Mouse (Mus musculus) testis, postnatal 10 days (tissue): ENCODE measurements at regions not wholly inside any gene's neighbourhood (a gene's known extent, or its start where the extent isn't known, plus 50 kb on each side); places are given as distances from the start of the nearest gene placed in this dataset.
A peak's percentile ranks its signal among the peaks of the same experiment; 100 is the strongest.

Experiments used
- DNase-seq: peaks from one replicate; pipeline ENCODE4 v3.0.0; 2021; ENCODE audit warnings: low spot score

- DNase-seq: no peak
Observed at GRCm38 (mm10) chr16:85347621-85348020, 174.1 kb upstream of the App start.

- no peak for DNase-seq
Observed at GRCm38 (mm10) chr16:85336495-85337119, 163.0 kb upstream of the App start.

GRCm38 (mm10) chr16:85333543-85333942, 160.0 kb upstream of the App start:
- peak; percentile 48 for DNase-seq

DNA sequence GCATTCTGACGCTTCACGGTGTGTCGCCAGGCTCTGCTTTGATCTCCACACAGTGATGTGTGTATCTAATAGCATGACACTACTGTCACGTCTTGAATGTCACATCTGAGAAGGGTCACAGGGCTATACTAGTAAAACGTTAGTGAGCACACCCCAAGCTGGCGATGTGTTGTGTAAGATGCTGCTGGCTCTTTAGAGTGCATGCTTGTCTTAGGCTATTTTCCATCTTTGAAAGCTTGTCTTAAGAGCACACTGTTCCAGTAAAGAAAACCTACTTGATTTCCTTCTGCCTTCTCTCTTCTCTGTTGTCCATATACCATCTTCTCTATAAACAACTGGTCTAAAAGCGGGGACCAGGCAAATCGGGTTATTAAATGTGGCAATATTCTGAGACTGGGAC, 138.5 kb upstream of the App start:
- no peak for DNase-seq

GRCm38 (mm10) chr16:85309493-85309892, 135.9 kb upstream of the App start:
- DNase-seq: no peak

DNA sequence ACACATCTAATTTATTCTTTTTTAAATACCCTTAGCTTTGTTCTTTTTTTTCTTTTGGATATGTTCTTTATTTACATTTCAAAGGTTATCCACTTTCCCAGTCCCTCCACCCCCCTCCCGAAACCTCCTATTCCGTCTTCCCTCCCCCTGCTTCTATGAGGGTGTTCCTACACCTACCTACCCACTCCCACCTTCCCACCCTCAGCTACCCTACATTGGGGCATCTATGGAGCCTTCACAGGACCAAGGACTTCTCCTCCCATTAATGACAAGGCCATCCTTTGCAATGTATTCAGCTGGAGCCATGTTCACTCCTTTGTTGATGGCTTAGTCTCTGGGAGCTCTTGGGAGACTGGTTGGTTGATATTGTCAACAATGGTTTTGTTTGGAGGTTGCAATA, 134.9 kb upstream of the App start:
- DNase-seq: no peak

GRCm38 (mm10) chr16:85307940-85308339, 134.4 kb upstream of the App start:
- DNase-seq: no peak

GRCm38 (mm10) chr16:85300092-85300853, 126.7 kb upstream of the App start:
- no peak for DNase-seq

GRCm38 (mm10) chr16:85298559-85298958, 125.0 kb upstream of the App start:
- no peak for DNase-seq

DNA sequence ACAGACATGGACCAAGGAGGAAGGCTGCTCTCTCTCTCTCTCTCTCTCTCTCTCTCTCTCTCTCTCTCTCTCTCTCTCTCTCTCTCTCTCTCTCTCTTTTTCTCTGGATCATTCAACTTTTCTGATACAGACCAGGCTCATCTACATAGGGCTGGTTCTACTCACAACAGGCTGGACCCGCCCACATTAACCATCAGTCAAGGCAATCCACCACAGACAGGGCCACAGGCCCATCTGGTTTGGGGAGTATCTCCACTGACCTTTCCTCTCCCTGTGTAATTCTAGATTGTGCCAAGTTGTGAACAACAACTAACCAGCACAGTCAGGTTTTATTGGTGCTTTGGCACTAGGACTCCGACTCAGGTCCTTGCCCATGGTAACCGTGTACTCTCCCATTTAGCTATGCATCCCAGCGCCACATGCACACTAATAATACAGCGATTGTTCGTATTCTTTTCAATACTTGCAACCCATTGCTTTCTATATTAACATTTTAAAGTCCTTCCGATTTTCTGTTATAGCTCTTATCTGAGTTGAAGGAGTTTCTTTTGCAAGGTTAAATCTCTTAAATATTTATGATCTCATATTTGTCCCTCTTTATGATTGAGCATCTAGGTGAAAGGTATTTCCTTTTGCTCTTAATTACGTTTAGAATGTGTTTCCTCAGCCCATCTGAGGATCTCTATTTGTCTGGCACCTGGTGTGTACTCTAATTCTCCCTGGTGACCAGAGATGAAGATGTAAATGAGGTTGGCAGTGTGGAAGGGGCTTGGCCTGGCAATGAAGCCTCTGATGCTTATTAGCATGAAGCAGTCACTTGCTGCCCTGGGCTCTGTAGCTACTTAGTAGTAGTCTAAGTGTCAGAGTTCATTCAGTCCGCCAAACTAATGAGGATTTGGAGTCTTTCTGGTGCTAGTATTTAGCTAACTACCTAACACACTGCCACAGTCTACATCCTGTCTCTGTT, 117.7 kb upstream of the App start:
- DNase-seq: no peak

DNA sequence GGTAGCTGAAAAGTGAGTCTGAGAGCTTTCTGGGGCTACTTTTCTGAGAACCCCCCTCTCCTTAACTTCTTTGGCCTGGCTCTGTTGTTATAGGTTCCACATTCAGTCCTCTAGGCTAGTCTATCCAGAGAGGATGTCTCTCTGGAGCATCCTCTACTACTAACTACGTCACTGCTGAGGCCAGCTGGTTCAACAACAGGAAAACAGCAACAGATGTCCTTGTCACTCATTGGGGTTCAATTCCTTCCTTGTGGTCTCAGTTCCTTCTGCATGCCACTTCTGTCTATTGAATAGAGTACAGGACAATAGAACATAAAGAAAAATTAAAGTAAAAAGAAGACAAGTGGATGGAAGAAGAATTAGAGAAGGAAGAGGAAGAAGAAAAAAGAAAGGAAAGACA, 104.3 kb upstream of the App start:
- no peak for DNase-seq

DNA sequence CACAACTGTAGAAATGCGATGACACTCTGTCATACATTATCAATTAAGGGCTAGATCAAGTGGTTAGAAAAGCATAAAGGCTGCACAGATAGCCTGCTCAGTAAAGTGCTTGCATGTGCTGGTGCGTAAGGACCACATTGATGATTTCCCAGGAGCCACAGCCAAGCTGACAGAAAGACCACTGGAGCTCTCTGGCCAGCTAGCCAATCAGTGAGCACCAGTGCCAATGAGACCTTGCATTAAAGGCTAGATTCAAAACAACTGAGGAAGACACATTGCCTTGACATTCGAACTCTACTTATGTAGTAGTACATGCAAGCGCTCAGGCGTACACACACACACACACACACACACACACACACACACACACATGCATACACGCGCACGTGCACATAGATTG, 96.1 kb upstream of the App start:
- DNase-seq: no peak

- DNase-seq: no peak
Observed at GRCm38 (mm10) chr16:85259838-85260237, 86.3 kb upstream of the App start.

DNA sequence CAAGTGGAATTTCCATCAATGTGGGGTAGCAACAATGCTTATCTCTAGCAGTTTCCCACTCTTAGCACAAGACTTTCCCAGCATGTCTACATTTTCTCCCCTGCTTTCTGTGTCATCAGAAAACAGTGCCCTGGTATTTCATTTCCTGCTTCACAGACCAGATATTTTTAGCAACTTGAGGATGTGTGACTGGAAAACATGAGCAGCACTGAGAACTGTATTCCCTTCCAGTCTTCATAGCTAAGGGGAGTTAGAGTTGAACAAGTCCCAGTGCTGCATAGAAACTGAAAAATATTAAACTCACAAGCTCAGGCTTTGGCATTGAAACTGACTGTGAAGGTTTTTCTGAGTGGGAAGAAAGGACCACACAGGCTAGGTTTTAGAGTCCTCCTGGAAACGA, 73.7 kb upstream of the App start:
- no peak for DNase-seq

GRCm38 (mm10) chr16:85233037-85233436, 59.5 kb upstream of the App start:
- DNase-seq: no peak

DNA sequence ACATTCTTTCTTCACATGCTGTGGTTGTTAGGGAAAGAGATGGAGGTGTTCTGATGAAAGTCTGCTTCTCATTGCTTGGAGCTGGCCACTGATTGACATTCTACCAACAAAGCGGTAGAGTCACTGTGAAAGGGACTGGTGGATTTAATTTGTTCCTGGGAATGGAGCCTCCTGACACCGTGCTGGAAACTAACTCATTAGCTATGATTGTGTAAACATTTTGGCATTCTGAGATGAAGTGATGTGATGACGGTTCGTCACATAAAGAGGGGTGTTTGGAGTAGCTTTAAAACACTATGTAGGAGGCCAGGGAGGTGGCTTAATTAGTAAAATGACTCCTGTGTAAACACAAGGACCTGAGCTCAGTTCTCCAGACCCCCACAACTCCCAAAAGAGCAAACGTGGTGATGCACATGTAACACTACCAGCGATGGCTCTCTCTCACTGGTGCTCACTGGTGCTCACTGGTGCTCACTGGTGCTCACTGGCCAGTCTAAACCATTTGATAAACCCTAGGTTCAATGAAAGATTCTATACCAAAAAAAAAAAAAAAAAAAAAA, 58.4 kb upstream of the App start:
- no peak for DNase-seq

DNA sequence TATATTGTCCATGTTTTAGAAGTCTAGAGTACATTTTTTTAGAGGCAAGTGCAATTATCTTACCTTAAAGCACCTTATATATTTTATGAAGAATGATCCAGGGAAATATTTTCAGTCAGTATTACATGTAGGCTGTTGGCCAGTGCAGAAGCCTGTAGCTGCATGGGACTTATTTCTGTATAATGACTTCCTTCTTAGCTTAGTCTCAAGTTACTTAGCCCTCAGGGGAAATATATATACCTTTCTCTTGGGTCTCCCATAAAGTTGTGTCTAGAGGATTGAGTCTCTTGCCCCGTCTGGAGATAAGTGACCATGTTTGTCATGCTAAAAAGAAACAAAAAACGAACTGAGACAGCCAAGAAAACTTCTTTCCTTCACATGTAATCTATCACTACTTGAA, 57.8 kb upstream of the App start:
- no peak for DNase-seq

- DNase-seq: no peak
Observed at GRCm38 (mm10) chr16:85224325-85224724, 50.8 kb upstream of the App start.
